Mouse (Mus musculus) ES-E14 (cell line): ENCODE results near the gene Rps6kc1. TPM values are rescaled to one million over a fixed set of nuclear protein-coding genes. Genes with fewer than 3 reads are reported as not detected.

Experiments used
- DNase-seq: peaks from one replicate; pipeline ENCODE4 v3.0.0-alpha.2; 2013; ENCODE audit warnings: low read depth, low spot score
- H3K27ac ChIP-seq: 2 replicates; pipeline ENCODE4 v1.5.1; 2012; ENCODE audit warnings: low read depth, mild to moderate bottlenecking, low read length, moderate library complexity, mixed read lengths; ENCODE audit not compliant: poor library complexity, insufficient read depth, severe bottlenecking
- H3K36me3 ChIP-seq: 2 replicates; pipeline ENCODE4 v1.6.1; 2012; ENCODE audit warnings: mild to moderate bottlenecking, low read length, moderate library complexity, mixed read lengths; ENCODE audit not compliant: control insufficient read depth, poor library complexity, insufficient read depth, severe bottlenecking
- H3K4me1 ChIP-seq, 2 experiments: fragments of 150-350 bp in 1 of 2; sonication (generic) in 1 of 2; 2 replicates each; pipeline ENCODE4 v1.6.1; 2012; ENCODE audit warnings: low read length in 2 of 2, mild to moderate bottlenecking in 1 of 2, mixed read lengths in 1 of 2; ENCODE audit not compliant: control insufficient read depth in 2 of 2, insufficient read depth in 2 of 2, poor library complexity in 1 of 2
- H3K4me3 ChIP-seq, 2 experiments: fragments of 150-350 bp in 1 of 2; sonication (generic) in 1 of 2; 2 replicates each; pipeline ENCODE4 v1.5.1; 2012; ENCODE audit warnings: low read length in 2 of 2, low read depth in 1 of 2, mild to moderate bottlenecking in 1 of 2, mixed read lengths in 1 of 2; ENCODE audit not compliant: insufficient read depth in 1 of 2, poor library complexity in 1 of 2, severe bottlenecking in 1 of 2
- H3K9ac ChIP-seq: 2 replicates; pipeline ENCODE4 v1.6.1; 2012; ENCODE audit warnings: low read depth, mild to moderate bottlenecking, low read length, mixed read lengths; ENCODE audit not compliant: poor library complexity, insufficient read depth, severe bottlenecking
- H3K9me3 ChIP-seq: fragments of 150-350 bp; sonication (generic); 2 replicates; pipeline ENCODE4 v1.6.1; 2012; ENCODE audit warnings: low read depth, mild to moderate bottlenecking, low read length; ENCODE audit not compliant: control insufficient read depth, insufficient read depth
- CHD2 ChIP-seq: IDR thresholded peaks from 2 replicates; pipeline ENCODE4 v1.6.1; 2014; ENCODE audit warnings: mild to moderate bottlenecking, low read depth, low read length, inconsistent platforms
- HCFC1 ChIP-seq: IDR thresholded peaks from 2 replicates; pipeline ENCODE4 v1.6.1; 2012; ENCODE audit warnings: low read length, inconsistent platforms, borderline replicate concordance; ENCODE audit not compliant: insufficient read depth
- MAFK ChIP-seq: IDR thresholded peaks from 2 replicates; pipeline ENCODE4 v1.6.1; 2014; ENCODE audit warnings: mild to moderate bottlenecking, low read depth, low read length, inconsistent platforms; ENCODE audit not compliant: insufficient read depth
- ZC3H11A ChIP-seq: IDR thresholded peaks from 2 replicates; pipeline ENCODE4 v1.6.1; 2012; ENCODE audit warnings: low read depth, mild to moderate bottlenecking, inconsistent platforms, low read length, borderline replicate concordance
- ZNF384 ChIP-seq: IDR thresholded peaks from 2 replicates; pipeline ENCODE4 v1.6.1; 2012; ENCODE audit warnings: low read depth, low read length, inconsistent platforms
- in situ Hi-C, 2 experiments: fragments of 600-800 bp; cut with MboI; formaldehyde crosslinking; loops; one replicate each; pipeline ENCODE4 v1.15.1; 2025; ENCODE audit warnings: low sequenced_read_pairs in 2 of 2, inconsistent platforms in 1 of 2; ENCODE audit not compliant: unreplicated experiment in 2 of 2
- total RNA-seq: library from RNA; depleted of rRNA; stranded (reverse); fragments of 300-350 nt; gene quantifications from 2 replicates; pipeline ENCODE4 v1.2.3, GENCODE M21; 2012

Gene Rps6kc1
- total RNA-seq, 1 experiment: 19.3 TPM

DNA sequence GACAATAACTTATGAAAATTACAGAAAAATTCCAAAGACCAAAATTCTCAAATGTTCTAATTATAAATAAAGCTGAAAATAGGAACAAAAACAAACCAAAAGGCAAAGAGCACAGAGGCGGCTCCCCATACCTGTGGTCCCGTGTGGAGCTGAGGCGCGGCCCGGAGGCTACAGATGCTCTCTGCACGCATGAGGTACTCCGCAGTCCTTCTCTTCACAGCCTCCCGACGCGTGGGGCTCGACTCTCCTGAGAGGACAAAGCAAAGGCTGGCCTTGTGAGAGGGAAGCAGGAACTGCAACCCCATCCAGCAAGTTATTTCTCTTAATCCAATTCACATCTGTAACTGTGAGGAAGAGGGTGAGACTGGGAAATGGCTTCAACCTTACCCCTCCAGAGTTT lies 67.2 kb downstream of the Rps6kc1 start:
- H3K9me3 ChIP-seq: no peaks in the 10 kb centered on the region
- in situ Hi-C loops: no loop called here
- H3K9ac ChIP-seq: no peak overlapping the region
- 0 out of 4 replicates have a peak, but pooled peaks cover 0 to 3% of the 10 kb centered on the region in 2 experiments for H3K4me1 ChIP-seq
- TF ChIP-seq HCFC1 (no peak), ZC3H11A (no peak), ZNF384 (no peak), CHD2 (no peak)
- H3K27ac ChIP-seq: no peak overlapping the region
- H3K4me3 ChIP-seq: no peak overlapping the region
- DNase-seq: no peak
- peaks cover 6% of the 10 kb centered on the region; the same call in 1 of the 2 replicates for H3K36me3 ChIP-seq

DNA sequence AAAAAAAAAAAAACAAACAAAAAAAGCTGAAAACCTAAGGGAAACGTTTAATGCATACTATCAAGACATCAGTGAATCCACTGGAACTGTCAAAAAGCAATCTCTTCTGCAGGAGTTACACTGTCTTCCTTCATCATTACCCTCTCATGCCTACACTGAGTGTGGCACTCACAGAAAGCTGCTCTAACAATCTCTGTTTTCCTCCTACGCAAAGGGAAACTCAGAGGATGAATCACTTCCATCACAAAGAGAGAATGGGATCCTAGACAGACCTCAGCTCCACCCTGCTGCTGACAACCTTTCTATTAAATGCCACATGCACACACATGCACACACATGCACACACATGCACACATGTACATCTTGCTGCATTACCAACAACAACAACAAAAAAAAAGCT lies 75.5 kb downstream of the Rps6kc1 start:
- in situ Hi-C loops: no loop called here
- Histone ChIP-seq H3K27ac (no peak overlapping the region), H3K9me3 (no peaks in the 10 kb centered on the region), H3K9ac (no peak overlapping the region), H3K36me3 (no peaks in the 10 kb centered on the region), H3K4me3 (no peak overlapping the region), H3K4me1 (no peaks in the 10 kb centered on the region)
- no peak for DNase-seq
- no peak for TF ChIP-seq ZC3H11A
- no peak for TF ChIP-seq MAFK
- TF ChIP-seq ZNF384: no peak
- TF ChIP-seq HCFC1: no peak
- no peak for TF ChIP-seq CHD2

DNA sequence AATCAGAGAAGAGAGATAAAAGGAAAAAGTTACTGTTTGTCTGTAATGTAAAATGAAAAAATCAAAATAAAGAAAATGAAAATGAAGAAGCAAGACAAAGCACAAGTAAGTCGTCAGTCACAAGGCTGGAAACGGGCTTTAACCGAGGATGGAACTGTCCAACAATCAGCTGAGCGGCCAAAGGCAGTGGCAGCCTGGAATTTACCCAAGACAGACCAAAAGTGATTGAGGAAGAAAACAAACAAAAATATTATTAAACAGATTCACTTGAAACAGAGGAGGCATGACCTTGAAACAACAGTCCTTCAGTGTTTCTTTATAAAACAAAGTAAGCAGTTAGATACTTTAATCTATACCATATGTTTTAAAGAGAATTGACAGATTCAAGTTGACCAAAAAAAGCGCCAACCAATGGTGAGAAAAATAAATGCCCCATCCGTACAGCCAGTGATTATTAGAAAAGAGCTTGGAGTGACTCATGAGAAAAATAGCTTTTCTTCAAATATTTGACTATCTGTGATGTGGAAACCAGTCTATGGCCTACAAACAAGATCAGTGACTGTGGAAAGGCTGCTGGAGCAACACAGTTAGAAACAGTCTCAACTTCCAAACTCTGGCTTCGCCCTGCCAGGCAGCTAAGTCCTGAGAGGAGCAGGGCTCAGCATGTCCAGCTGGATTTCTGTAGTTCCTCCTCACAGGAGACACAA lies 77.2 kb downstream of the Rps6kc1 start:
- Histone ChIP-seq H3K4me3 (no peak overlapping the region), H3K9ac (no peak overlapping the region), H3K9me3 (no peaks in the 10 kb centered on the region), H3K27ac (no peak overlapping the region), H3K36me3 (no peaks in the 10 kb centered on the region; the same call in 1 of the 2 replicates), H3K4me1 (no peaks in the 10 kb centered on the region)
- in situ Hi-C loops: no loop called here
- no peak for DNase-seq
- TF ChIP-seq MAFK: no peak
- no peak for TF ChIP-seq ZC3H11A
- no peak for TF ChIP-seq ZNF384
- TF ChIP-seq CHD2: no peak
- no peak for TF ChIP-seq HCFC1

DNA sequence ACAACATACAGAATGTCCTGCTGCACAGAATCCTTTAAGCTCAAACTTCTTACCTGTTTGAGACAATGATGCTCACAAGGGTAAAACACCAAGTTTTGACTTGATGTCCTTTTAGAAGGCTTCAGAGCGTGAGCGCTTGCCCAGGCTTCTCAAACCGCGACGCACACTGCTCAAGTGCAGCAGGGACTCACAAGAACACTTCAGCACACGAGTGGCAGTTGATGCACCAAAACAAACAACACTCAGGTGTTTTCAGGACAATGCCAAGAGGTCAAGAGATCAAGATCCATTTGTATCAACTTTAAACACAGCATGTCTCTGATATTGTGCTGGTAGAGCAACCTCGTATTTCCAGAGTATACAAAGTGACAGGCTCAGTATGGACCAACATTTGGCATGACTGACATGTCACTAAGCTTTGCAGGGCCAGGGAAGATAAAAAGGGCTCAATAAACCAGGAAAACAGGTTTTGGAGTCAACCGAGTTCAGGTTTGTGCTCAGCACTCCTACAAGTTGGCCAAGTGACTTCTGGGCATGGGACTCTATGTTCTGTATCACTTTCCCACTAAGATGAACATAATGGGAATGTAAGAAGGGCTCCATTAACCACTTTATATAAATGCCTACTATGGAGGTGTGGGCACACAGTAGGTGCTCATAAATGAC lies 78.5 kb downstream of the Rps6kc1 start:
- TF ChIP-seq ZNF384 (no peak), CHD2 (no peak), HCFC1 (no peak), MAFK (no peak), ZC3H11A (no peak)
- H3K9me3 ChIP-seq: no peaks in the 10 kb centered on the region
- no peaks in the 10 kb centered on the region; the same call in 1 of the 2 replicates for H3K36me3 ChIP-seq
- H3K27ac ChIP-seq: no peak overlapping the region
- no peak for DNase-seq
- H3K4me1 ChIP-seq: no peaks in the 10 kb centered on the region
- in situ Hi-C loops: no loop called here
- H3K9ac ChIP-seq: no peak overlapping the region
- H3K4me3 ChIP-seq: no peak overlapping the region
